Mouse (Mus musculus) kidney, postnatal 4 days (tissue): ENCODE measurements around the gene Galntl6.
A peak's percentile ranks its signal among the peaks of the same experiment; 100 is the strongest.

ENCODE experiments used
- DNase-seq, 2 experiments: peaks; one replicate each; pipeline ENCODE4 v3.0.0; 2021; ENCODE audit warnings: mixed read lengths in 2 of 2

Galntl6 gene

DNA sequence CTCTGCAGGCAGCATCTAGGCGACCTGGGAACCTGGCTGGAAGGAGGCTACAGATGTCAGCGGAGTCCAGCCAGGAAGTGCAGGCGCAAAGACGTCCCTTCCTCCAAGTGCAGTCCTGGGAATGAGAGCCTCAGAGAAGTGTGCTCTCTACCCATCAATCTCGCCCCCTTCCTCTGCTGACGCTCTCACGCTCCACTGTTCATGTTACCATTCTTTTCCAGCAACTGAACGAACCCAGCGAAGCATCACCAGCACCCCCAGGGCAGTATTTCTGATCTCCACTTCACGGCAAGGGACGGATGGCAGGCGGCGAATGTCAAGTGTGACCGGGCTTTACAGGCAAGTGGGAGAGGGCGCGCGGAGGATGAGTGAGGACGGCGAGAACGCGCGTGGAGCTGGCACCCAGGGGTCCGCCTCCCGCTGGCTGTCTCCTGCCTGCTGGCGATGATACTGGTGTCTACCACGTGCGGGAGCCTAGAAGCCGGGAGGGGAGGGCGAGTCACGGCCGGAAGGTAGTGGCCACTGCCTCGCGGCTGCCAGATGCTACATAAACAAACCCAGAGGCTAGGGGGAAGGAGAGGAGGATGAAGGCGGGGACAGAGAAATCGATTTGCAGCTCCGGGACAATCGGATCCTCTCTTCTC, at the start of gene Galntl6:
TSS of gene Galntl6 (minus strand) at position 445 of the 644 bp plus-strand sequence.
- peak; percentile 27 to 33 for DNase-seq

DNA sequence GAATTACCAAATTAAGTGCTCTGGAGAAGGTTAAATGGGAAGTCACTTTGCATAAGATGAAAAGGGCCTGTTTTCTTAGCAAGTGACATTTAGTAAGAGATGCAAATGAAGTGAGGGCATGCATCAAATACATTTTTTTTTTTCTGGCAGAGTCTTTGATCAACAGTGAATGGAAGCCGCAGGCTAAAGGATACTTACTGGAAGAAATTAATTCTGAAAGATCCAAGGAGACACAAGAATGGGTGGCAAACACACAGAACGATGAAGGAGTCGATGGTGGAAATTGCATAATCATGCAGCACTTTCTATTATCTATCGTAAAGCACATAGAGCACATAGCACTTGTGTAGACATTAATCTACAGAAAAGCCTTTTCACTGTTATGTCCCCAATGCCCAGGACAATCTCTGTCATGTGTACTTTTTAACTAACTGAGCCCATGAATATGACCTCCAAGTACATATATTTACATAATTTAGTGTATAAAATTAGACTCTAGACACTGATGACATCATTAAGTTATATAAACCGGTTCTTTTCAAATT, 44.8 kb upstream of the Galntl6 start:
- DNase-seq, result no peak

DNA sequence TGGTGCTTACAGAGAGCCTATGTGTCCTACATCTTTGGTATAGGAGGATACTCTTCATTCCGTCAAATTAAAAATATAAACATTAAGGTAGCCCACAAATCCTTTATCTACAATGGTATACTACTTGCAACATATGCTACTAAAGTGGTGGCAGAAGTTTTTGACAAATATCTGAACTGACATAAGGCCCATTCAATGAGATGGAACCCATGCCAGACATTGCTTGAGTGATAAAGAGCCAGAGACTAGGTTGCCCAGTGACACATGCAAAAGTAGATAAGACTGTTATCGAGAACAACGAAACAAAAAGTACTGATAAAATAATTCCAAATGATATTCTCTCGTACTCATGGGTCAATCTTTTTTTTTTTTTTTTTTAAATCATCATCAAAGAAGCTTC, 31.3 kb upstream of the Galntl6 start:
- DNase-seq, result no peak

DNA sequence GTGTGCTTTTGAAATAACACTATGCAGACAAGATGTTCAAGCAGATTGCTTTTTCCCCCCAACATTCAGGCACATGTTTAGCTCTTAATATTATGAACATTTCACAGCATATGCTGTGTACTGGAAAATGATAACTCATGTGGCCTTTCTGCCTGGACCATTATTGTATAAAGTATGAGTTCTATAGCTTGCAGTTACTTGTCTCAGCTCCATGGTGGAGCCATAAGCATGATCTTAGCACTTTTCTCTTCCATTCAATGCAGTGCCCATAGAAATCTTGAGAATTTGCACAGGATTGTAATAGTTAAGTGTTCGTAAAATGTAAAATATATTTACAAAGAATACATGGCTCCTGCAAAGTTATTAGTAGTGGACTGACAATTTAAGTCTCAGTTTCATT, 18.6 kb upstream of the Galntl6 start:
- DNase-seq, result no peak

DNA sequence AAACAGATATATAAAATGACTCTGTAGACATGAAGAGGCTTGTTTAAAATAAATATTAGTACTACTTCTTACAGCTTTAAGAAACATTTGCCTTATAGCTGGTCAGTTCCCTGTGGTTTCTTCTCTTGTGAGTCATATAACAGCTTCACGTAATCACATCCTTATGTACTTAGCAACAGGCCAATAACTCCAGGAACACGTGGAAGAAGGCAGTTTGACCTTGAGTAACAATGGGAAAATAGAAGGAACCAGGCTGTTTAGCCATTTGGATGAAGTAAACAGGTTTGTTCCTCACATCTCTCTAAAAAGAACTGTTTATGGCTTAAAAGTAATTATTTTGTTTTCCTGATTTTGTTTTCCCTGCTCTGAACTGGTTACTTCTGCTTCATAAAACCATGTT, 2.7 kb upstream of the Galntl6 start:
- no peak for DNase-seq

DNA sequence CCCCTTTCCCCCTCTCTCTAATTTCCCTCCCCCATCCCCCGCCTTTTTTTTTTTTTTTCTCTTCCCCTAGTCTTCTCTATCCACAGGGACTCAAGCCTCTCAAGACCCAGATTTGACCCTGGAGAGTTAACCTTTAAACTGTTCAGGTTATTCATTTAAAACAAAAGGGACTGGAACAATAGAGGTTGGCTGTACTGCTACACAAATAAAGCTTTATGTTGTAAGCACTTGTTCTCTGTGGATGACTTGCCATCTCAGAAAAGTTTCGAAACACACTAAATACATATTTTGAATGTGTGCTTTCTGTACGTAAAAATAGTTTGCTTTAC, 1.2 kb upstream of the Galntl6 start:
- DNase-seq, result no peak

DNA sequence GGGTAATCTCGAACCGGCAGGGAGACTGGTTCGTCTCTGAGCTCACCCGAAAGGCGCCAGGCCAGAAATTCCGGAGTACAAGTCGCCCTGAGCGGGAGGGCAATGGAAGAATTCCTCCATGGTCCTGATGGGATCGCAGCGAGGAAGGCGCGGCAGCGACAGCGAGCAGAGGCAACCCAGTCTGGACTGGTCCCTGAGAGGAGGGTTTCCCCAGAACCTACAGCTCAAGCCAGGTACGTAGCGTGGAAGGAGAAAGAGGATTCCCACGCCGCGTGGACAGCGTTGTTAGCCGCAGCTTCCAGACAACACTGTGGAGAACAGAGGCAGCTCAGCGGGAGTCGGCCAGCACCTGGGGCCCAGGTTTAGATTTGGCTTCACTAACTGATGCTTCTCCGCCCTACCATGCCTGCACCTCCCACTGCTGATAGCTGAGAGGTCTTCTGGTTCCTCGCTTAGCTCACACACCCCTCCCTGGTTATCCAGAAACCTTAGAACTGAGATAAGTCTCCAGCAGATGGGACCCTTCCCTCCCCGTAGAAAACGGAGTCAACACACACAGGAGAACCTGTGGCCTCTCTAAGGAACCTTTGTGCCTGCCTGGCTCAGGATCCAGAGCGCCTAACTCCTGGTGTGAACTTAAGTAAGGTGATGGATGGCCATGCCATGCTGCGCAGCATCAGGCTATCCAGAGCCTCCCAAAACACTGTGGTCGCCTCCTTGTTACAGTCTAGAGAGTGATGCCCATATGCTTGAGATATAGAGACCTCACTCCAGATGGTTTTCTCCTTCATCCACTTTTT, 600 bp upstream of the Galntl6 start:
- peak; percentile 39 to 51 for DNase-seq

DNA sequence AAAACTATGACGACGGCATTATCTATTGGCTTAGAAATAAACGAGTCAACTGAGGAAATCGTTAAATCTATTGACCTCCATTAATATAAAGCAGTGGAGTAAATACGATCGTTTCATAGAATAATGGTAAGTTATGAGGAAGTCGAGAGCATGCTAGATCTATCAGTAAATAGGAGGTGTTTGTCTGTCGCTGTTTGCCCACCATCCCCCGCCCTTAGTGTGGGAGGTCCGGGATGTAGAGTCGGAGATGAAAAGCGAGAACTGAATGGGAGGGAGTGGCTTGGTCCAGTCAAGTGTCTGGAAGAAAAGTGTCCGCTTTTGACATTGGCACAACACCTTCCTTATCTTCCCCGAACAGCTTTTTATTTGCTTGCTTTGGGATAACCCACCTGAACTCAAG, 763 bp downstream of the Galntl6 start, which contains the start of gene BC030500:
TSS of gene BC030500 (plus strand) at position 79 of the 400 bp plus-strand sequence.
- DNase-seq, result peak; percentile 2 to 6

DNA sequence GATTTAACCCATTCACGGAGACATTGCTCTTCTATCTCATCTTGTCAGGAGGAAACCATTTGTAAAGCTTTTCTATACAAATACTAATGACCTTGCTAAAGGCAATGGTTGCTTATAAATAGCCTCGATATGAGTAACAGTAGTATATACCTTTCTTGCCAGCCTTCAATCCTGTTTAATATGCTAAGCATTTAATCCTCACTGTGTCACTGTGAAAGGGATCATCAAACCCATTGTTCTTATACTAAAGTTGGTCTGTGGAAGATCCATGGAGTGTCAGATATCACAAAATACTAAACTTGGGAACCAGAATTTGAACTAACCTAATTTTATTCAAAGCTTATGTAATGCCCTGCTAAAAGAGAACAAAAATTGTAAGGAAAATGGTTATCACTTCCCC, 8.0 kb downstream of the Galntl6 start:
- DNase-seq, result no peak

DNA sequence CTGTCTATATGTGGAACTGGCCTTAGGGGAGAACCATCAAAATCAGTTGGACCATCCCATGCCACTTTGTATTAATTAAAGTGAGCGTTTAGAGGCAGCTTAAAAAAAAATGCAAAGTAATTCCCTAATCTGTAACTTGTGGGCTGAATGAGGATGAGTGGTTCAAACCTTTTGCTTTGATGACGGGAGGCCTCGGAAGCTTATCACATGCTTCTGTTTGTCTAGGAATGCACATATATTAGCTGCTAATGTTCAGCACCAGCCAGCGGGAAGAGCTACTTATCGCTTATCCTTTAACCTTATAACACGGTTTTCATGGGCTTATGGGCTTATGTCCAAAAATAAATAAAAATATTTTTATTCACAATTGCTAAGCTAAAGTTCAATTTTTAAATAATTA, 16.5 kb downstream of the Galntl6 start:
- no peak for DNase-seq

DNA sequence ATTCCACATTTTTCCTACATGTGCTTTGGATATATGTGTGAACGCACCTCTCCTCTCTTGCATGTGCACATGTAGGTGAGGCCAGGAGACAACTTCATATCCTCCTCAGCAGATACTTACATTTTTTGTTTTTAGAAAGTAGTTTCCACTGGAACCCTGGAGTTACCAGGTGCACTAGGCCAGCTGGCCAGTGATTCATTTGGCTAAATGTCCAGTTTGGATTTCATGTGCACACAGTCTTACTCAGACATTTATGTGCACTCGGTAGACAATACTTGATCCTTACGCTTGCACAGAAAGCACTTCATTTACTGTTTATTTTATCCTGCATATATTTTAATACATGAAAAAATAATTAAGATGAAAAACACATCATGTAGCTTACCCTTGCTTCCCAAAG, 21.8 kb downstream of the Galntl6 start:
- DNase-seq, result no peak

DNA sequence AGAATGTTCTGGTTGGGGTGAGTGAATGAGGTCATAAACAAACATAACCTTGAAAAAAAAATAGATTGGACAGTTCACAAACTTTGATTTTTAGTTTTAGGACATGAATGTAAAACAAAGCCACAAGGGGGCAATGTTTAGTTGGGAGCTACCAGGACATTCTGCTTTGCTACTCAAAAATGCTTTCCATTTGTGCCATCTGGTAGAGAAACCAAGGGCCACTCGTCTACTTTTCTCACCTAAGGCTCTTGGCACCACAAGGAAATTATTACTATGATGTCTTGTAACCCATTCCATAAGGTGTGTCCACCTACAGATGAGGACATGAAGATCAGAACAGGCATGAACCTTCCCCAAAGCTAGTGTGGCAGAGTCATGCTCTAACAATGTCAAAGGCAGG, 26.0 kb downstream of the Galntl6 start:
- peak in 1 of 2 experiments; percentile 11 for DNase-seq

DNA sequence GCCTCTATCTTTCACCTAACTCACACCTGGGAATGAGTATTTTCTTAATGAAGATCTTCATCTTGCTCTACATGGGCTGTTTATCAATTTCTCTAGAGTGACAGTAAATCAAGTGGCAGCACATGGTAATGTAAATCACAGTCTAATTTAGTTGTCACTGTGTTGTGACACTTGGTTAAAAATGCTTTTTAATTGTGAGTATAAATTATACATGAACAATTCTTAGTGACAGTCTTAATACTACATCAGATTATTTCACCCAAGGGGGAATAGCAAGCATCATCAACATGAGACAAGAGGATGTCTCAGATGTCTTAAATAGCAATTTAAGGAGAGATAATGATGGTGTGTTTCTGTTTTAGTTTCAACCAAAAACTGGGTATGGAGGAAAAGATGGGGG, 88.1 kb downstream of the Galntl6 start:
- no peak for DNase-seq

DNA sequence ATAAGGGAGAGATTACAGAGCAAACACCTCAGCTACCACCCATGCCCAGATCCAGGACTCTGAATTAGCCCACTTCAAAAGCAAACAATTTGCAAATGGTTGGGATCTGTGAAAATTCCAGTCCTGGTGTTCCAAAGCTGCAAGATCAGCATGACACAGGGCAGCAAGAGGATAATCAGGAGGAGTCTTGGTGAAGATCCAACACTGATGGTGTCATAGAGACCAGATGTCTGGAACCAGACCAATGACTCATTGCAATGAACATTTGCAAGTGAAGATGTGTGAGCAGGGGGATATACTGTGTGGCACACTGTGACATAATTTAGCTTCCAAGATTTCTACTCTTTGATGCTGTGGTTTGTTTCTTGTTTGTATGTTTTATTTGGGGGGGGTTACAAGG, 107.2 kb downstream of the Galntl6 start:
- DNase-seq, result no peak

DNA sequence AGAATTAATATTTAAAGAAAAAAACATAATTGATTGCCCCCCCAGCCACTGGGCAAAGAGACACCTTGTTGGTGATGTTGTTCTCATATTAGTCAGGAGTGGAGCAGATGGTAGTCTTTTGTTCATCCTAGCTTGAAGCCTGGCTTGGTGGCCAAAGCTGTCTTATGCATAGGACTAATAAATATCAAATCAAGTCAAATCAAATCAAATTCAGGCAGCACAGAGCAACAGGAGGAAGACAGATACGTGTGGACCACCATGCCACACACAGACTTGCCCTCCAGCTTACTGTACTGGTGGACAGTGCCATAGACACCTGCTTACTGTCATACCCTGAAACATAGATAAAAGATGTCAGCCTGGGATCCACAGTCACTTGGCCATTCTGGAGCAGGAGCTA, 110.6 kb downstream of the Galntl6 start:
- DNase-seq, result no peak

DNA sequence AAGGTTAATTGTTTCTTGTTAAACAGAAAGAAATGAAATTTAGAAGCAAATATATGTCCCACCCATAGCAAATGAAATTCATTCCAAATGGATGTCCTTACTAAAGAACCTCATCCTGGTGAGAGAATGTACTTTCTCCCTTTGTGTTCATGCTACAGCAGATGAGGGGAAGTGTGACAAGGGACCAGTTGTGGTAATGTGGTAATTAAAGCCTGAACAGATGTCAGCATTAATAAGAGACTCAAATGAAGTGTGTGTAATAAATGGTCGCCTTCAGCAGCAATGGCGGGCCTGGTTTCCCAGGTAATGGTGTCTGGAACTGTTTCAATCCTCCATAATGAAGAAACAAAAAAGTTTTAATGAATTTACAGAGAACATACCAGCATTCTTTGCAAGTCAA, 158.7 kb downstream of the Galntl6 start:
- DNase-seq, result no peak

DNA sequence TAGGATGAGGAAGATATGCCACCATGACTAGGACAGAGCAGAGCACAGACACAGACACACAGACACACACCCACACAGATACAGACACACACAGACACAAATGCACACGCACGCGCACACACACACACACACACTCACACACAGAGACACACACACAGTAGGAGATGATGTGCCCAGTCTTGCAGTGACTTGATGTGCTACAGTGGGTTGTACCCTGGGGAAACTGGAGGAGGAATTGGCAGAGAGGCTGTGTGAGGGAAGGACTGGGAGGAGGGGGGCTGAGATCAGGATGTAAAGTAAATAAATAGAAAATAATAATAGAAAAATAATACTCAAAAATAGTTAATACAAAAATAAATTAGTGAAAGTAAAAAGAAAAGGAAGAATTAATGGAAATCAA, 174.5 kb downstream of the Galntl6 start:
- no peak for DNase-seq

DNA sequence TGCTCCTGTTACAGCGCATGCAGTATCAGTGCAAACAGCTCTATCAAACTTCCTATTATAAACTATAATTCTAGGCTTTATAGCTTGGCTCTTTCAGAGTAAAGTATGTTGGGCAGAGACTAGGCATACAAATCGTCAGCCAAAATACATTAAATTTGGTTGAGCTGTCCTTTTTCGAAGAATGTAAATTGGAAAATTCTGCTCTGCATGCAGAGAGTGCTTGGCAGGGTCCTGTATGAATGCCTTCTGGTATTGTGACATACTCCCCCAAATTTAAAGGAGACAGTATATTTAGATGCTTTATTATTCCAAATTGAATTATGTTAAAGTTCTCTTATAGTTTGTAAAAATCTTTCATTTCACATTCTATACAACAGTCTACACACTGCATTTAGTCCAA, 220.7 kb downstream of the Galntl6 start:
- DNase-seq, result no peak

DNA sequence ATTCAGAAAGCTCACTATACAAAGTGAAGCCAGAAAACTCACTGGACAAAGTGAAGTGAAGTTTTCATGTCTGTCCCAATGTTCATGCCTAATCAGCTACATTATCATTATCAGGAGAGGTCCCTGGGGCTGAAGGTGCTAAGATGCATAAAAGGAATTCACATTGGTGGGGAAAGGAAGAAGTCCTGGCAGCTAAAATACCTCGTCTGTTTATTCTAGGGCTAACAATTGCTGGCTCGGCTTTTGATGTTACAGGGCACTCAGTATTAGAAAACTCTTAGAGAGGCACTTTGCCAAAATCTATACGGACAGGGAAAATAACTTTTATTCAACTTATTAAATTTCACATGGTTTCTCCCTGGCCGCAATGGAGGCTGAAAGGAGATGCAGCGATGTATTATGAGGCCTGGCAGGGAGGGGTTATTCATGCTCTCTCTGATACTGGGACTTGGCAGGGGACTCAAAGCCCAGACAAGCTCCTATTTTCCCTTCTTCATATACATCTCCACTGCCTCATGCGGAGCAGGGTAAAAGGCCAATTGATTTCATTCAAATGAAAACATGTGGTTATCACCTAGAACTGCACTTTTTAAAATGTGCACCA, 234.5 kb downstream of the Galntl6 start:
- DNase-seq, result no peak

DNA sequence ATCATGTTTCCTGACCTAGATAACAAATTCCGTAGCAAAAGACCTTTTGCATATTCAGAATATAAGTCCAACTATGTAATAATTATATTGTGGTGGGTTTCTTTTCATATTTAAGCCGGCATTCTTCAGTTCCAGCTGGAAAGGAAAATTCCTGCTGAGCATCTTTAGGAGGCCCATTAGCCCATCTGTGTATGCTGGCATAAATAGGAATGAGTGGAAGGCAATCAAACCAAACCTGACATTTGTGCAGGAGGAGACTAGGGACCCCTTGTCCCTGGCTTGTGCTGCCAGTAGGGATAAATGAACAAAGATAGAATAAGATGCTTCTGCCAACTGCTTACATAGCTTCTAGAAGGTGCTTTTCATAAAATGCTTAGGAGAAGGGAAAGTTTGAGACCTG, 243.4 kb downstream of the Galntl6 start:
- DNase-seq, result no peak

DNA sequence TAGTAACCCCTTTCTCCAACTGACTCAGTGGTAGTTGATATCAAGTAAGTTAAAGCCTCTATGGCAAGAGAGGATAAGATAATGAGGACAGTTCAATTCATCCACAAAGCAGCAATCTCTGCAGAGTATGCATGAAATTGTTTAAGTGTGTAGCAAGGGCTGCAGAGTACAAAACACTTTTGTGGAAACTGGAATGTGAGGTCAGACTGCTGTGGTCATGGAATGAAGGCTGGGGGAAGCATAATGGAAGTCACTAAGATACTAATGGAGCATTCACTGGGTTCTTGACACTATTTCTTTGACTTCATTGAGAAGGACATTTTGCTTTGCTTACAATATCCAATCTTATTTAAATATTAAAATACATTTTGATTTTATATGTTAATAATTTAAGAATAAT, 252.4 kb downstream of the Galntl6 start:
- DNase-seq, result no peak

DNA sequence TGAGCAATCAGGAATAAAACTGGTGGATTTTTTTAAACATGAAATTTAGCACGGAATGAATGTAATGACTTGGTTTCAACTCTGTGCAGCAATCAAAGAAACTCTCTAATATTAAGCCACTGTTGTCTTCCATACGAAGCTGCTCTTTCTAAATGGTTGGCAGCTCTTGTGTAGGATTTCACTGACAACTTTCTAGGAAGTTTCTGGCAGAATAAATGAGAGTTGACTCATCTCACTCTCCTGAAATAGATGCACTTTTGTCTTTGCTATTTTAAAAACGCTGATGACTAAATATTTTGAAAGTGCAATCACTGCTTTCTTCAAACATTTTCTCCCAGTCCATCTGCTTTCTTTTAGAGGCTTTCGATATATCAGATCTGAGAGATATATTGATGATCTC, 256.8 kb downstream of the Galntl6 start:
- DNase-seq, result no peak

DNA sequence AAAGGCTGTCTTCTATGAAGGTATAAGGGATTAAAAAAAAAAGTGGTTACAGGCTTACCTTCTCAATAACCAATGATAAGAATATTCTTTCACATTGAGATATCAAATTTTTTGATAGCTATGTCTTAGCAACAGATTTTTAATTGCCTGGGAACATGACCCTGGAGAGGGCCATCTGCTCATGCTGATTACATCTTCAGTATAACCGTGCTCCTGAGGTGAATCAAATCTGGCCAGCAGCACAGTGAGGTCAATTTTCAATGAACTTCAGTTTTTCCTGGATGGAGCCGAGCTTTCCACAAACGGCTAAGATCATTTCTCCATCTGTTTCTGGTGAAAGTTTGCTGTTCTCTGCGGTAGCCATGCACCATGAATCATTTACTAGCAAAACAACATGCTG, 306.0 kb downstream of the Galntl6 start:
- DNase-seq, result no peak

DNA sequence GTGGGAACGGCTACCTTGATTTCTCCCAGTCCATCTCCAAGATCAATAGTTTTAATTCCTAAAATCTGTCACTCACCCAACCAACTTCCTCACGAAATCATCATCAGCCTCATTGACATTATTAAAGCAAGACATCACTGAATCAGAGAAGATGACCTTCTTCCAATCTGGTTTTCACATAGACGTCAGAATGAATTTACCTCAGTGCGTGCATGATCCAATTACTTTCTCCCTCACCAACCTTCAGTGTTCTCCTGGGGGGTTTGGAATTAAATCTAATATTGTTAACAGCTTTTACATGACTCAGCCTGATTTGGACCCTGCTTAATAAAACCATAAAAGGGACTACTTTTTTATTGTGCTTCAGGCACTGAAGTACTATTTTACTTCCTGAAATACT, 307.7 kb downstream of the Galntl6 start:
- DNase-seq, result no peak
